Mouse (Mus musculus) heart, postnatal 0 days (tissue): ENCODE results near the gene Slc17a9. TPM values are rescaled to one million over a fixed set of nuclear protein-coding genes. Genes with fewer than 3 reads are reported as not detected.
A peak's percentile ranks its signal among the peaks of the same experiment; 100 is the strongest.

Experiments
- ATAC-seq: fragments of 200-750 bp; cut with Nextera tagmentation; 2 replicates; pipeline ENCODE4 v1.8.0; 2017; ENCODE audit warnings: low read depth, moderate number of reproducible peaks, moderate library complexity; ENCODE audit not compliant: insufficient read depth
- DNase-seq: peaks from one replicate; pipeline ENCODE4 v3.0.0-alpha.2; 2016; ENCODE audit warnings: low spot score
- H3K27ac ChIP-seq: fragments of 300-500 bp; sonication (generic); 2 replicates; pipeline ENCODE4 v1.5.1; 2014; ENCODE audit warnings: low read depth, mild to moderate bottlenecking
- H3K27me3 ChIP-seq: fragments of 300-500 bp; sonication (generic); 2 replicates; pipeline ENCODE4 v1.6.1; 2014; ENCODE audit warnings: low read length, mixed read lengths; ENCODE audit not compliant: control insufficient read depth, insufficient read depth
- H3K36me3 ChIP-seq: fragments of 300-500 bp; sonication (generic); replicated peaks from 2 replicates; pipeline ENCODE4 v1.6.1; 2014; ENCODE audit warnings: low read length, mixed read lengths; ENCODE audit not compliant: control insufficient read depth, insufficient read depth
- H3K4me1 ChIP-seq: fragments of 300-500 bp; sonication (generic); 2 replicates; pipeline ENCODE4 v1.6.1; 2014; ENCODE audit warnings: antibody characterized with exemption; ENCODE audit not compliant: control insufficient read depth, insufficient read depth
- H3K4me2 ChIP-seq: fragments of 300-500 bp; sonication (generic); 2 replicates; pipeline ENCODE4 v1.6.1; 2014; ENCODE audit warnings: low read depth, mild to moderate bottlenecking, low read length, moderate library complexity
- H3K4me3 ChIP-seq: fragments of 300-500 bp; sonication (generic); 2 replicates; pipeline ENCODE4 v1.5.1; 2014; ENCODE audit warnings: low read depth, low read length
- H3K9ac ChIP-seq: fragments of 300-500 bp; sonication (generic); replicated peaks from 2 replicates; pipeline ENCODE4 v1.6.1; 2014; ENCODE audit warnings: low read depth, low read length, mixed read lengths
- H3K9me3 ChIP-seq: fragments of 300-500 bp; sonication (generic); replicated peaks from 2 replicates; pipeline ENCODE4 v1.6.1; 2016; ENCODE audit warnings: low read length; ENCODE audit not compliant: control insufficient read depth
- CTCF ChIP-seq: IDR thresholded peaks from 2 replicates; pipeline ENCODE4 v1.5.1; 2016; ENCODE audit warnings: antibody characterized with exemption, control low read depth, low read depth
- EP300 ChIP-seq: IDR thresholded peaks from 2 replicates; pipeline ENCODE4 v1.6.1; 2016; ENCODE audit warnings: antibody characterized with exemption, low read depth
- WGBS: fragments of 180-500 bp; shearing (Covaris S2); extraction: QIAGEN DNeasy Blood & Tissue Kit; methylation state at CpG from one replicate; pipeline ENCODE4 v1.1.7; 2014; 5-methylcytosine and 5-hydroxymethylcytosine counted together
- polyA plus RNA-seq: library from polyadenylated mRNA; unstranded; fragments of >200 nt; fragmentation: Nextera tagmentation; extraction: Ambion mirVana; gene quantifications from 2 replicates; pipeline ENCODE4 v1.2.1, GENCODE M21; 2015
- total RNA-seq: library from RNA; depleted of rRNA; stranded (reverse); fragments of >200 nt; gene quantifications from 2 replicates; pipeline ENCODE4 v1.2.3, GENCODE M21; 2014; ENCODE audit warnings: low replicate concordance

Slc17a9 gene
- total and polyA plus RNA-seq, 2 experiments from 2014 or later: 0.60 to 1.5 TPM

GRCm38 (mm10) chr2:180725856-180726629, 980 bp downstream of the Slc17a9 start:
- TF ChIP-seq CTCF (no peak), EP300 (no peak)
- WGBS: 18% methylated on average over 8 of the region's 8 CpGs
- no peak overlapping the region for H3K4me3 ChIP-seq
- ATAC-seq: no peak
- H3K36me3 ChIP-seq: peaks cover 27% of the 10 kb centered on the region
- H3K27ac ChIP-seq: no peak overlapping the region
- H3K4me2 ChIP-seq: peak overlapping the region; percentile 43; the same call in 1 of the 2 replicates
- no peak overlapping the region for H3K9ac ChIP-seq
- H3K4me1 ChIP-seq: peaks cover 15% of the 10 kb centered on the region; the same call in 1 of the 2 replicates
- no peaks in the 10 kb centered on the region for H3K9me3 ChIP-seq
- DNase-seq: no peak
- H3K27me3 ChIP-seq: no peaks in the 10 kb centered on the region

GRCm38 (mm10) chr2:180726658-180727442, 1.8 kb downstream of the Slc17a9 start:
- WGBS: 46% methylated on average over 6 of the region's 6 CpGs
- H3K4me3 ChIP-seq: no peak overlapping the region

GRCm38 (mm10) chr2:180727613-180728021, 2.6 kb downstream of the Slc17a9 start:
- no peak for ATAC-seq
- Histone ChIP-seq H3K27me3 (no peaks in the 10 kb centered on the region), H3K4me1 (peaks cover 15% of the 10 kb centered on the region; the same call in 1 of the 2 replicates), H3K4me2 (no peak overlapping the region), H3K9me3 (no peaks in the 10 kb centered on the region), H3K4me3 (no peak overlapping the region), H3K27ac (no peak overlapping the region), H3K36me3 (peaks cover 11% of the 10 kb centered on the region), H3K9ac (no peak overlapping the region)
- no peak for DNase-seq
- 59% methylated on average over 4 of the region's 4 CpGs for WGBS
- TF ChIP-seq EP300 (no peak), CTCF (no peak)

More at GRCm38 (mm10) chr2:180726658-180727442, 1.8 kb downstream of the Slc17a9 start:
- no peaks in the 10 kb centered on the region for H3K27me3 ChIP-seq
- H3K4me2 ChIP-seq: no peak overlapping the region
- DNase-seq: no peak
- peaks cover 19% of the 10 kb centered on the region for H3K36me3 ChIP-seq
- H3K9ac ChIP-seq: no peak overlapping the region
- no peak overlapping the region for H3K27ac ChIP-seq
- ATAC-seq: no peak
- H3K4me1 ChIP-seq: peaks cover 15% of the 10 kb centered on the region; the same call in 1 of the 2 replicates
- no peaks in the 10 kb centered on the region for H3K9me3 ChIP-seq
- no peak for TF ChIP-seq CTCF
- TF ChIP-seq EP300: no peak

- Histone ChIP-seq H3K27me3 (peaks cover 6% of the 10 kb centered on the region; the same call in 1 of the 2 replicates), H3K4me1 (peaks cover under 1% of the 10 kb centered on the region; the same call in 1 of the 2 replicates), H3K4me3 (no peak overlapping the region), H3K27ac (no peak overlapping the region), H3K9ac (no peak overlapping the region), H3K36me3 (no peaks in the 10 kb centered on the region), H3K4me2 (no peak overlapping the region), H3K9me3 (no peaks in the 10 kb centered on the region)
- DNase-seq: no peak
- WGBS: 56% methylated on average over 3 of the region's 3 CpGs
- ATAC-seq: no peak
- TF ChIP-seq CTCF (no peak), EP300 (no peak)
Measured at GRCm38 (mm10) chr2:180731036-180731435, 6.0 kb downstream of the Slc17a9 start.

GRCm38 (mm10) chr2:180731984-180732383, 6.9 kb downstream of the Slc17a9 start:
- no peak for TF ChIP-seq CTCF
- H3K36me3 ChIP-seq: no peaks in the 10 kb centered on the region
- H3K27ac ChIP-seq: no peak overlapping the region
- H3K9me3 ChIP-seq: no peaks in the 10 kb centered on the region
- ATAC-seq (no peak), DNase-seq (no peak)
- H3K9ac ChIP-seq: no peak overlapping the region
- H3K4me1 ChIP-seq: no peaks in the 10 kb centered on the region
- WGBS: 62% methylated on average over 6 of the region's 6 CpGs
- H3K4me3 ChIP-seq: no peak overlapping the region
- peaks cover 6% of the 10 kb centered on the region; the same call in 1 of the 2 replicates for H3K27me3 ChIP-seq
- H3K4me2 ChIP-seq: no peak overlapping the region
